Mouse (Mus musculus) testis, adult 2 months (tissue): ENCODE results near the gene Lpar5. TPM values are rescaled to one million over a fixed set of nuclear protein-coding genes. Genes with fewer than 3 reads are reported as not detected.
"Not testable (repeated sequence)": the region's sequence is repeated elsewhere in the genome, so short reads cannot be mapped to it uniquely, and the experiment has no call there.

ENCODE experiments used
- H3K27ac ChIP-seq: fragments of 200-500 bp; 2 replicates; pipeline ENCODE4 v1.5.1; 2012; ENCODE audit warnings: low read depth, low read length; ENCODE audit not compliant: control insufficient read depth, insufficient read depth
- H3K27me3 ChIP-seq: fragments of 200-500 bp; 2 replicates; pipeline ENCODE4 v1.6.1; 2012; ENCODE audit warnings: mild to moderate bottlenecking, low read length, moderate library complexity; ENCODE audit not compliant: control insufficient read depth, insufficient read depth
- H3K36me3 ChIP-seq: fragments of 200-500 bp; 2 replicates; pipeline ENCODE4 v1.6.1; 2012; ENCODE audit warnings: mild to moderate bottlenecking, low read length; ENCODE audit not compliant: control insufficient read depth, insufficient read depth
- H3K4me1 ChIP-seq: fragments of 200-500 bp; 2 replicates; pipeline ENCODE4 v1.6.1; 2012; ENCODE audit warnings: low read length; ENCODE audit not compliant: control insufficient read depth, insufficient read depth
- H3K4me3 ChIP-seq: fragments of 200-500 bp; 2 replicates; pipeline ENCODE4 v1.5.1; 2012; ENCODE audit warnings: low read depth, mild to moderate bottlenecking, low read length, moderate library complexity, mixed read lengths; ENCODE audit not compliant: control insufficient read depth
- CTCF ChIP-seq: fragments of 200-500 bp; IDR thresholded peaks from 2 replicates; pipeline ENCODE4 v1.5.1; 2012; ENCODE audit warnings: low read depth, mild to moderate bottlenecking, inconsistent platforms, low read length, moderate library complexity; ENCODE audit not compliant: control insufficient read depth, insufficient read depth, insufficient replicate concordance
- POLR2A ChIP-seq: fragments of 200-500 bp; IDR thresholded peaks from 2 replicates; pipeline ENCODE4 v1.6.1; 2012; ENCODE audit warnings: low read depth, mild to moderate bottlenecking, inconsistent platforms, low read length, moderate library complexity; ENCODE audit not compliant: control insufficient read depth
- polyA plus RNA-seq: library from polyadenylated mRNA; depleted of rRNA; stranded (reverse); fragments of >200 nt; gene quantifications from 2 replicates; pipeline ENCODE4 v1.2.3, GENCODE M21; 2012; rRNA removed

Gene Lpar5
- 0.31 and 0.32 TPM in 2 replicates for polyA plus RNA-seq

- H3K4me1 ChIP-seq = no peaks in the 10 kb centered on the region
- H3K4me3 ChIP-seq = no peak within 1 kb of the TSS
- TF ChIP-seq CTCF = no peak
- H3K36me3 ChIP-seq = no peaks in the 10 kb centered on the region
- no peaks in the 10 kb centered on the region for H3K27me3 ChIP-seq
- no peak within 1 kb of the TSS for H3K27ac ChIP-seq
These were observed at the start of gene Lpar5 for GRCm38 (mm10) chr6:125067571-125067995. Gene Lpar5 (plus strand): TSS chr6:125067920.

GRCm38 (mm10) chr6:125030532-125030931, 37.2 kb upstream of the Lpar5 start:
- TF ChIP-seq CTCF = peak; percentile 93
- not testable (repeated sequence) for H3K36me3 ChIP-seq, H3K27ac ChIP-seq, H3K4me1 ChIP-seq, H3K27me3 ChIP-seq, H3K4me3 ChIP-seq

GRCm38 (mm10) chr6:125031604-125032003, 36.1 kb upstream of the Lpar5 start:
- Histone ChIP-seq H3K4me1 (no peaks in the 10 kb centered on the region), H3K27ac (no peak overlapping the region), H3K27me3 (no peaks in the 10 kb centered on the region), H3K36me3 (peaks cover 4% of the 10 kb centered on the region), H3K4me3 (no peak overlapping the region)
- no peak for TF ChIP-seq CTCF
- no peak for TF ChIP-seq POLR2A

GRCm38 (mm10) chr6:125038666-125039065, 29.1 kb upstream of the Lpar5 start:
- TF ChIP-seq CTCF (no peak), POLR2A (no peak)
- no peaks in the 10 kb centered on the region; the same call in 1 of the 2 replicates for H3K36me3 ChIP-seq
- no peak overlapping the region for H3K4me3 ChIP-seq
- no peaks in the 10 kb centered on the region; the same call in none of the 2 replicates for H3K4me1 ChIP-seq
- no peaks in the 10 kb centered on the region for H3K27me3 ChIP-seq
- no peak overlapping the region for H3K27ac ChIP-seq

GRCm38 (mm10) chr6:125039131-125039530, 28.6 kb upstream of the Lpar5 start:
- TF ChIP-seq CTCF (no peak), POLR2A (no peak)
- Histone ChIP-seq H3K36me3 (no peaks in the 10 kb centered on the region; the same call in none of the 2 replicates), H3K27ac (peak overlapping the region; percentile 40)

GRCm38 (mm10) chr6:125039533-125040153, 28.1 kb upstream of the Lpar5 start, which contains the start of gene Ing4:
Gene Ing4 (plus strand): TSS chr6:125039760.
- H3K27ac ChIP-seq = peak within 1 kb of the TSS; percentile 40
- no peaks in the 10 kb centered on the region; the same call in 1 of the 2 replicates for H3K36me3 ChIP-seq
- peak within 1 kb of the TSS; percentile 94 for H3K4me3 ChIP-seq
- no peaks in the 10 kb centered on the region for H3K27me3 ChIP-seq
- no peaks in the 10 kb centered on the region; the same call in none of the 2 replicates for H3K4me1 ChIP-seq
- TF ChIP-seq POLR2A (no peak), CTCF (no peak)

More at GRCm38 (mm10) chr6:125039131-125039530, 28.6 kb upstream of the Lpar5 start:
- H3K4me1 ChIP-seq = no peaks in the 10 kb centered on the region; the same call in none of the 2 replicates
- H3K4me3 ChIP-seq = peak overlapping the region; percentile 94
- no peaks in the 10 kb centered on the region for H3K27me3 ChIP-seq

- H3K27me3 ChIP-seq = no peaks in the 10 kb centered on the region
- H3K27ac ChIP-seq = no peak overlapping the region
- no peaks in the 10 kb centered on the region; the same call in 1 of the 2 replicates for H3K36me3 ChIP-seq
- TF ChIP-seq POLR2A = no peak
- no peak for TF ChIP-seq CTCF
- H3K4me1 ChIP-seq = no peaks in the 10 kb centered on the region; the same call in none of the 2 replicates
- peak overlapping the region; percentile 94 for H3K4me3 ChIP-seq
These were observed 27.5 kb upstream of the Lpar5 start for GRCm38 (mm10) chr6:125040221-125040620.

GRCm38 (mm10) chr6:125041047-125041446, 26.7 kb upstream of the Lpar5 start:
- Histone ChIP-seq H3K4me3 (no peak overlapping the region), H3K36me3 (no peaks in the 10 kb centered on the region; the same call in 1 of the 2 replicates)

More at GRCm38 (mm10) chr6:125041047-125041446, 26.7 kb upstream of the Lpar5 start:
- TF ChIP-seq POLR2A (no peak), CTCF (no peak)
- H3K27ac ChIP-seq = no peak overlapping the region
- no peaks in the 10 kb centered on the region for H3K27me3 ChIP-seq
- H3K4me1 ChIP-seq = no peaks in the 10 kb centered on the region; the same call in none of the 2 replicates
